In the genomic region with DNA sequence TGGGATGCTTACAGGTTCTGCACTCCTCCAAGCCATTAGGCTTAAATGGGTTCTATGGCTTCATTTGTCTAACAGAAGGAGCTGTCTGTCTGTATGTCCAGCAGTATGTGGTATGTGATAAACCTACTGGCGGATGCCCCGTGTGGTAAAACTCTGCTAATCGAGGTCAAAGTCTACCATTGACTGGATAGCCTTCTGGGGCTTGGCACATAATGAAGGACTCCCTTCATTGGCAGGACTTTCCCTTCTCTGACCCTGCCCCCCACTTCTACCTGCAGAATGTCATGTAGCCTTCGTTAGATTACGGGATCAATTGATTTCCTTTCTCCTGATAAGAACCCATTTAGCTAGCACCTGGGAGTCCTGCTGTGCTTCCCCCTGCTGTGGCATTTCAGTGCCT, we compare ENCODE assay signal across 14 mouse cellular contexts.
"Had no signal": no experiment of that assay in that cellular context is flagged by ENCODE, and none has a peak within 500 bp of the region (broad histone marks: within the 10 kb centered on the region; RNA-seq: fewer than 3 reads in every experiment).

No protein-coding gene starts in this region.

- H3K4me1 ChIP-seq: liver, embryonic 13.5 days; lung, embryonic 15.5 days; megakaryocyte, embryonic 14.5 days; midbrain, embryonic 10.5 days; midbrain, embryonic 13.5 days had no signal

- H3K9me3 ChIP-seq: liver, embryonic 13.5 days; lung, embryonic 15.5 days; midbrain, embryonic 10.5 days; midbrain, embryonic 13.5 days had no signal

- ATAC-seq: inflammation-experienced regulatory T-cells, adult 6 months; midbrain, embryonic 13.5 days; midbrain, embryonic 16.5 days had no signal

- H3K4me2 ChIP-seq: liver, embryonic 13.5 days; lung, embryonic 15.5 days; midbrain, embryonic 13.5 days had no signal

- H3K36me3 ChIP-seq: liver, embryonic 13.5 days; lung, embryonic 15.5 days; midbrain, embryonic 10.5 days; midbrain, embryonic 13.5 days had no signal

- DNase-seq: kidney, adult 2 months; layer of hippocampus, postnatal 36 days; liver, embryonic 13.5 days; lung, postnatal 36 days; thymus, adult 18-20 months; thymus, postnatal 4 days had no signal

- H3K27ac ChIP-seq: kidney, postnatal 0 days; left cerebral cortex, adult 2 months; liver, embryonic 13.5 days; lung, embryonic 15.5 days; midbrain, embryonic 10.5 days; midbrain, embryonic 13.5 days had no signal

- H3K9ac ChIP-seq: liver, embryonic 13.5 days; lung, embryonic 15.5 days; midbrain, embryonic 13.5 days had no signal

- H3K27me3 ChIP-seq: liver, embryonic 13.5 days; lung, embryonic 15.5 days; midbrain, embryonic 13.5 days had no signal

- H3K4me3 ChIP-seq: left cerebral cortex, adult 2 months; liver, embryonic 13.5 days; lung, embryonic 15.5 days; megakaryocyte, embryonic 14.5 days; midbrain, embryonic 10.5 days; midbrain, embryonic 13.5 days had no signal
